28 mouse cellular contexts compared by ENCODE assay signal in genomic region chr2:149004826-149005225, GRCm38 (mm10). TPM values are rescaled to one million over a fixed set of nuclear protein-coding genes. Genes with fewer than 3 reads are reported as not detected.
DNase-seq lines count a peak whose midpoint lies in the region; ATAC-seq and TF ChIP-seq lines count a peak whose summit lies in the region.
"Had no signal": no experiment of that assay in that cellular context is flagged by ENCODE, and none has a peak within 500 bp of the region (broad histone marks: within the 10 kb centered on the region; RNA-seq: fewer than 3 reads in every experiment).

No protein-coding gene starts in this region.

- H3K27me3 ChIP-seq in liver, adult 2 months (ENCODE audit: control insufficient read depth, insufficient read depth, low read length) = no peaks in the 10 kb centered on the region
- no peaks in the 10 kb centered on the region for H3K27me3 ChIP-seq in liver, embryonic 11.5 days (replicated peaks; ENCODE audit: control insufficient read depth, insufficient read depth, low read length)
- H3K27me3 ChIP-seq: embryonic facial prominence, embryonic 12.5 days; forebrain, embryonic 13.5 days; forebrain, embryonic 15.5 days had no signal

- no peak overlapping the region for H3K27ac ChIP-seq in liver, adult 2 months (replicated peaks; ENCODE audit: insufficient read depth, low read depth, low read length)
- no peak overlapping the region for H3K27ac ChIP-seq in liver, embryonic 11.5 days (ENCODE audit: low read depth, low read length)
- H3K27ac ChIP-seq: embryonic facial prominence, embryonic 10.5 days; embryonic facial prominence, embryonic 12.5 days; forebrain, embryonic 13.5 days; forebrain, embryonic 15.5 days had no signal

- H3K9ac ChIP-seq in liver, adult 2 months (ENCODE audit: low read depth, low read length) = no peak overlapping the region
- H3K9ac ChIP-seq in liver, embryonic 11.5 days (ENCODE audit: low read depth, low read length) = no peak overlapping the region
- H3K9ac ChIP-seq: embryonic facial prominence, embryonic 12.5 days; forebrain, embryonic 13.5 days; forebrain, embryonic 15.5 days; forebrain, postnatal 0 days had no signal

- H3K4me1 ChIP-seq in liver, adult 2 months (ENCODE audit: control insufficient read depth, insufficient read depth, low read length) = no peaks in the 10 kb centered on the region
- no peaks in the 10 kb centered on the region for H3K4me1 ChIP-seq in liver, embryonic 11.5 days (replicated peaks; ENCODE audit: control insufficient read depth, insufficient read depth, low read length)
- H3K4me1 ChIP-seq: embryonic facial prominence, embryonic 10.5 days; embryonic facial prominence, embryonic 12.5 days; forebrain, embryonic 13.5 days; forebrain, embryonic 15.5 days had no signal

- DNase-seq in liver, adult 2 months (ENCODE audit: extremely low read depth, low read depth, low spot score) = peak; percentile 97
- no peak for DNase-seq in liver, embryonic 11.5 days (ENCODE audit: low spot score)
- peak; percentile 41 for DNase-seq in adipocyte (ENCODE audit: low spot score)
- no peak for DNase-seq in retina, postnatal 1 day
- DNase-seq in cerebellum, postnatal 10 days = no peak
- DNase-seq: adrenal gland, adult 8-10 months; adrenal gland, postnatal 14 days; adrenal gland, postnatal 36 days; B cell, adult 2 months; cerebellum, adult 11-12 months; cerebellum, adult 2 months; cerebellum, adult 9-10 months; cerebellum, postnatal 14 days; cerebellum, postnatal 36 days; forebrain, postnatal 0 days had no signal

- no peak for TF ChIP-seq CTCF in liver, adult 2 months (IDR thresholded peaks at IDR 0.05; ENCODE audit: low read depth, low read length)

- no peak for TF ChIP-seq POLR2A in liver, adult 2 months (IDR thresholded peaks at IDR 0.05; ENCODE audit: extremely low read depth, insufficient read depth, low read length)

- no peak overlapping the region for H3K4me2 ChIP-seq in liver, embryonic 11.5 days
- H3K4me2 ChIP-seq: embryonic facial prominence, embryonic 12.5 days; forebrain, embryonic 13.5 days; forebrain, embryonic 15.5 days had no signal

- H3K36me3 ChIP-seq in liver, adult 2 months (ENCODE audit: control insufficient read depth, insufficient read depth, low read length) = no peaks in the 10 kb centered on the region
- no peaks in the 10 kb centered on the region for H3K36me3 ChIP-seq in liver, embryonic 11.5 days (ENCODE audit: control insufficient read depth, insufficient read depth, low read length)
- H3K36me3 ChIP-seq: embryonic facial prominence, embryonic 10.5 days; embryonic facial prominence, embryonic 12.5 days; forebrain, embryonic 15.5 days had no signal

- H3K4me3 ChIP-seq in liver, adult 2 months (ENCODE audit: insufficient read depth, low read depth, low read length) = no peak overlapping the region
- no peak overlapping the region for H3K4me3 ChIP-seq in liver, embryonic 11.5 days (ENCODE audit: low read depth, low read length)
- H3K4me3 ChIP-seq: embryonic facial prominence, embryonic 10.5 days; embryonic facial prominence, embryonic 12.5 days; forebrain, embryonic 13.5 days; forebrain, embryonic 15.5 days had no signal

- WGBS in liver, adult 2 months = 34% methylated on average over 2 of the region's 2 CpGs
- WGBS in liver, embryonic 11.5 days = 61% methylated on average over 2 of the region's 2 CpGs

- H3K9me3 ChIP-seq in liver, embryonic 11.5 days (ENCODE audit: control insufficient read depth, low read length) = no peaks in the 10 kb centered on the region
- H3K9me3 ChIP-seq: embryonic facial prominence, embryonic 10.5 days; embryonic facial prominence, embryonic 12.5 days; forebrain, embryonic 15.5 days had no signal

- H3K79me2 ChIP-seq in liver, adult 2 months (ENCODE audit: control insufficient read depth, insufficient read depth, low read length) = no peaks in the 10 kb centered on the region

- ATAC-seq in liver, embryonic 11.5 days (replicated peaks; ENCODE audit: low FRiP score) = no peak
- ATAC-seq in granulocyte monocyte progenitor cell, adult 5-6 weeks (replicated peaks; ENCODE audit: poor library complexity, severe bottlenecking) = peak; percentile 84
- peak; percentile 65 for ATAC-seq in megakaryocyte progenitor cell, adult 5-6 weeks (replicated peaks; ENCODE audit: poor library complexity)
- ATAC-seq in CD4-positive, CD25-positive, alpha-beta regulatory T cell, adult 4 months = no peak
- ATAC-seq: forebrain, embryonic 13.5 days; forebrain, embryonic 15.5 days; forebrain, postnatal 0 days had no signal

RNA-seq across cellular contexts. Expression of gene Gm1330, which starts 1.8 kb away (rescaled TPM):
- not detected in 2 replicates for total RNA-seq in liver, adult 2 months (2014; rRNA removed)
- polyA plus RNA-seq in liver, adult 2 months (2012; rRNA removed) = not detected in 2 replicates
- polyA plus RNA-seq in liver, embryonic 11.5 days (2014; fragmentation: Nextera tagmentation; extraction: Ambion mirVana) = not detected in 2 replicates
- not detected in 2 replicates for total RNA-seq in granulocyte monocyte progenitor cell, adult 5-6 weeks (2014; fragmentation: Nextera tagmentation)
- not detected in 2 replicates for total RNA-seq in granulocyte monocyte progenitor cell, adult 5-6 weeks (2017)
- not detected in 2 replicates for total RNA-seq in megakaryocyte progenitor cell, adult 5-6 weeks (2015)
- total RNA-seq in megakaryocyte progenitor cell, adult 5-6 weeks (2017) = not detected in 2 replicates
- not detected for polyA plus RNA-seq in CD4-positive, CD25-positive, alpha-beta regulatory T cell, adult 4 months (2017; shearing (Covaris generic))
- total RNA-seq: adrenal gland, adult 18-20 months; adrenal gland, adult 8-10 months; adrenal gland, postnatal 14 days; adrenal gland, postnatal 36 days; ES-E14; forebrain, postnatal 0 days; MEL had no signal
- polyA plus RNA-seq: cerebellum, adult 2 months; cortical plate, adult 2 months; embryonic facial prominence, embryonic 10.5 days; embryonic facial prominence, embryonic 12.5 days; embryonic facial prominence, embryonic 14.5 days; forebrain, embryonic 11.5 days; forebrain, embryonic 13.5 days; forebrain, embryonic 15.5 days; forebrain, postnatal 0 days had no signal

RNA-seq across cellular contexts. Expression of gene Gm10750, which starts 12.2 kb away (rescaled TPM):
- not detected in 2 replicates for total RNA-seq in liver, adult 2 months (2014; rRNA removed)
- polyA plus RNA-seq in liver, adult 2 months (2012; rRNA removed) = not detected in 2 replicates
- not detected in 2 replicates for polyA plus RNA-seq in liver, embryonic 11.5 days (2014; fragmentation: Nextera tagmentation; extraction: Ambion mirVana)
- not detected in 2 replicates for total RNA-seq in granulocyte monocyte progenitor cell, adult 5-6 weeks (2014; fragmentation: Nextera tagmentation)
- not detected in 2 replicates for total RNA-seq in granulocyte monocyte progenitor cell, adult 5-6 weeks (2017)
- not detected in 2 replicates for total RNA-seq in megakaryocyte progenitor cell, adult 5-6 weeks (2015)
- not detected in 2 replicates for total RNA-seq in megakaryocyte progenitor cell, adult 5-6 weeks (2017)
- polyA plus RNA-seq in CD4-positive, CD25-positive, alpha-beta regulatory T cell, adult 4 months (2017; shearing (Covaris generic)) = not detected
- total RNA-seq: adrenal gland, adult 18-20 months; adrenal gland, adult 8-10 months; adrenal gland, postnatal 14 days; adrenal gland, postnatal 36 days; ES-E14; forebrain, postnatal 0 days; MEL had no signal
- polyA plus RNA-seq: cerebellum, adult 2 months; cortical plate, adult 2 months; embryonic facial prominence, embryonic 10.5 days; embryonic facial prominence, embryonic 12.5 days; embryonic facial prominence, embryonic 14.5 days; forebrain, embryonic 11.5 days; forebrain, embryonic 13.5 days; forebrain, embryonic 15.5 days; forebrain, postnatal 0 days had no signal

Comparison
In these comparisons a context has a peak if more than half of its experiments do, and no peak if none do; other contexts are left out.
1. DNase-seq: peak in liver, adult 2 months (single experiment) and adipocyte (single experiment); none in liver, embryonic 11.5 days (single experiment), retina, postnatal 1 day (single experiment) and cerebellum, postnatal 10 days (0 of 2).
2. ATAC-seq: peak in granulocyte monocyte progenitor cell, adult 5-6 weeks (single experiment) and megakaryocyte progenitor cell, adult 5-6 weeks (single experiment); none in liver, embryonic 11.5 days (single experiment) and CD4-positive, CD25-positive, alpha-beta regulatory T cell, adult 4 months (single experiment).